Mouse (Mus musculus): ENCODE measurements around the gene Pard6a. TPM values are rescaled to one million over a fixed set of nuclear protein-coding genes. Genes with fewer than 3 reads are reported as not detected.
A peak's percentile ranks its signal among the peaks of the same experiment; 100 is the strongest.

Gene Pard6a
- polyA plus RNA-seq, 1 experiment from 2014 or later = 18.0 TPM

DNA sequence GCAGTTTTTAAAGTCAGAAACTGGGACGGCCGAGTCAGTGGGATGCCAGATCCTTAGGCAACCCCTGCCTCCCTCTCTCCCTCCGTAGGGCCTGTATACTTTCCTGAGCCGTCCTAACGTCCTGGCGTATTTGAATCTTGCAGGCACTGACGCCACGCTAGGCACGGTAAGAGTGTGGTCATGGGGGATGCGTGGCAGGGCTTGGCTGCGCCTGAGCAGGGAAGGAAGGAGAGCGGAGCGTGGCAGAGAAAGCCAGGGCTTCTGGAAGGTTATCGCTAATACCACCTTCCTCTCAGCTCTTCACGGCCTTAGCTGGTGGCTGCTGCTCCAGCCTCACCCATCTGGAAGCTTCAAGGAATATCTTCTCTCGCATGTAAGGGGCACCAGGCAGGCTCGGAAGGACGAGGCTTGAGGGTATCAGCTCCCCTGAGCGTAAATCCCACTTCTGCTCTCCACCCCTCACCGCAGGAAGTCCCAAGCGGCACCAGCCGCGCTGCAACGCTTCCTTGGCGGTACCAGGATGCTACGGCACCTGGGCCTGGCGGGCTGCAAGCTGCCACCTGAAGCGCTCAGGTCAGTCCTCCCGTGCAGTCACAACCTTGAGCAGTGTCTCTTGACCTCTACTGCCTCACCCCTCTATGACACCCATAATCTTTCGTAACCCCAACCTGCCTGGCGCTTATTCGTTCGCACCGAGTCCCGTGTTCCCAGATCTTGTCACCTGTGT, 11.5 kb upstream of the Pard6a start:
- Histone ChIP-seq H3K9ac (replicated peaks; ENCODE audit: low read length) (no peak overlapping the region), H3K4me2 (replicated peaks; ENCODE audit: low read depth, low read length) (no peak overlapping the region), H3K9me3 (ENCODE audit: low read length) (no peaks in the 10 kb centered on the region), H3K4me1 (ENCODE audit: insufficient read depth, low read length) (peaks cover 19% of the 10 kb centered on the region), H3K36me3 (ENCODE audit: insufficient read depth, low read length) (peaks cover 5% of the 10 kb centered on the region; the same call in 1 of the 2 replicates), H3K27ac (ENCODE audit: low read length) (no peak overlapping the region), H3K27me3 (ENCODE audit: insufficient read depth, low read length) (no peaks in the 10 kb centered on the region), H3K4me3 (ENCODE audit: low read length) (no peak overlapping the region)
- no peak for ATAC-seq (ENCODE audit: low FRiP score, low TSS enrichment)
- WGBS = 62% methylated on average over 35 of the region's 35 CpGs

DNA sequence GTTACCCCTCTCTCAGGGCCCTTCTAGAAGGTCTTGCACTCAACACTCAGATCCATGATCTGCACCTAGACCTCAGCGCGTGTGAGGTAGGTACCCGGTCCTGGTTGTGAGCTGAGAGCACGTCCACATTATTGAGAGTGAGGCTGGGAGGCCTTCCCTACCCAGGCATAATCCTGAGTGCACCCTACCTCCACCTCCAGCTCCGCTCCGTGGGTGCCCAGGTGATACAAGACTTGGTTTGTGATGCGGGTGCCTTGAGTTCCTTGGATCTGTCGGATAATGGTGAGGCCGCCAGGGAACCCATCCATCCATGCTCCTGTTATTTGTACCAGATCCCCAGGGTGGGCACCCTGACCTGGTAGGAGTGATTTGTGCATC, 11.0 kb upstream of the Pard6a start:
- Histone ChIP-seq H3K9ac (replicated peaks; ENCODE audit: low read length) (no peak overlapping the region), H3K4me1 (ENCODE audit: insufficient read depth, low read length) (peaks cover 21% of the 10 kb centered on the region), H3K27ac (ENCODE audit: low read length) (no peak overlapping the region), H3K4me2 (replicated peaks; ENCODE audit: low read depth, low read length) (no peak overlapping the region), H3K36me3 (ENCODE audit: insufficient read depth, low read length) (peaks cover 4% of the 10 kb centered on the region; the same call in 1 of the 2 replicates), H3K27me3 (ENCODE audit: insufficient read depth, low read length) (no peaks in the 10 kb centered on the region), H3K9me3 (ENCODE audit: low read length) (no peaks in the 10 kb centered on the region), H3K4me3 (ENCODE audit: low read length) (no peak overlapping the region)
- WGBS = 93% methylated on average over 9 of the region's 9 CpGs
- no peak for ATAC-seq (ENCODE audit: low FRiP score, low TSS enrichment)

DNA sequence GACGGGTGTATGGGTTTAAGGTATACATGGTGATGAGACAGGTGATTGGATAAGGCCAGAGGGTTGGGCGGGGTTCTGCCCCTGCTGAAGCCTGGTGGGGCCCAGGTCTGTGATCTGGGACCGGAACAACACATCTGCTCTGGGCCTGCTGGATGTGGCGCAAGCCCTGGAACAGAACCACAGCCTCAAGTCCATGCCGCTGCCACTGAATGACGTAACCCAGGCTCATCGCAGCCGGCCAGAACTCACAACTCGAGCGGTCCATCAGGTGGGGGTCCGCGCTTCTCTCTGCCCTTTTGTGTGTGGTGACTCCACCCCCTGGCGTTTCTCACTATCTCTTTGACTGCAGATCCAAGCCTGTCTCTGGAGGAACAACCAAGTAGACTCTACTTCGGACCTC, 10.0 kb upstream of the Pard6a start:
- Histone ChIP-seq H3K27ac (ENCODE audit: low read length) (no peak overlapping the region), H3K4me3 (ENCODE audit: low read length) (no peak overlapping the region), H3K9ac (replicated peaks; ENCODE audit: low read length) (no peak overlapping the region), H3K4me2 (replicated peaks; ENCODE audit: low read depth, low read length) (no peak overlapping the region), H3K9me3 (ENCODE audit: low read length) (no peaks in the 10 kb centered on the region), H3K27me3 (ENCODE audit: insufficient read depth, low read length) (no peaks in the 10 kb centered on the region), H3K4me1 (ENCODE audit: insufficient read depth, low read length) (peaks cover 12% of the 10 kb centered on the region), H3K36me3 (ENCODE audit: insufficient read depth, low read length) (peaks cover 4% of the 10 kb centered on the region; the same call in 1 of the 2 replicates)
- ATAC-seq (ENCODE audit: low FRiP score, low TSS enrichment) = no peak
- WGBS = 85% methylated on average over 14 of the region's 14 CpGs

DNA sequence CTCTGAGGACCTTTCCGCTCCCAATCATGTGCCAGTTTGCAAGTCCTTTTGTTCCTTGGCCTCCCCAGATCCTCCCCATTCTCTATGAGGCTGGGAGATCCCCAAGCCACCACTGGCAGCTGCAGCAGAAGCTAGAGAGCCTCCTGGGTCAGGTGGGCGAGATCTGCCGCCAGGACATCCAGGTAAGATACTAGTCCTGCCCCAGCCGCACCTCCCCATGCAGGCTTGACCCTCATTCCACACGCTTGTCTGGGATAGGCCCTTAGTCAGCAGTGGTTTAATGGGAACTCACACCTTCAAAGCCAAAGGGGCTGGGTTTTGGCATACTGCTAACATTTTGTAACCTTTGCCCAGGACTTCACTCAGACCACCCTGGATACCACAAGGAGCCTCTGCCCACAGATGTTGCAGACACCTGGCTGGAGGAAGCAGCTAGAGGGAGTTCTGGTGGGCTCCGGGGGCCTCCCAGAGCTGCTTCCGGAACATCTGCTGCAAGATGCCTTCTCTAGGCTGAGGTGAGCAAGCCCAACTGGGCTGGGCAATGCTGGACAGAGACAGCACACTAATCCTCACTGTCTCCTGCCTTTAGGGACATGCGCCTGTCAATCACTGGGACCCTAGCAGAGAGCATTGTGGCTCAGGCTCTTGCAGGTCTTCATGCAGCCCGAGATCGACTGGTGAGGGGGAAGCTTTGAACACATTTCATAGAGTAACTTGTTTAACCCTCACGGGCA, 8.3 kb upstream of the Pard6a start:
- H3K9me3 ChIP-seq (ENCODE audit: low read length) = no peaks in the 10 kb centered on the region
- H3K4me1 ChIP-seq (ENCODE audit: insufficient read depth, low read length) = peaks cover 11% of the 10 kb centered on the region
- H3K36me3 ChIP-seq (ENCODE audit: insufficient read depth, low read length) = peaks cover 13% of the 10 kb centered on the region
- ATAC-seq (ENCODE audit: low FRiP score, low TSS enrichment) = no peak
- WGBS = 95% methylated on average over 11 of the region's 11 CpGs
- H3K27ac ChIP-seq (ENCODE audit: low read length) = no peak overlapping the region
- H3K4me3 ChIP-seq (ENCODE audit: low read length) = no peak overlapping the region
- no peak overlapping the region for H3K9ac ChIP-seq (replicated peaks; ENCODE audit: low read length)
- H3K4me2 ChIP-seq (replicated peaks; ENCODE audit: low read depth, low read length) = no peak overlapping the region
- H3K27me3 ChIP-seq (ENCODE audit: insufficient read depth, low read length) = no peaks in the 10 kb centered on the region

DNA sequence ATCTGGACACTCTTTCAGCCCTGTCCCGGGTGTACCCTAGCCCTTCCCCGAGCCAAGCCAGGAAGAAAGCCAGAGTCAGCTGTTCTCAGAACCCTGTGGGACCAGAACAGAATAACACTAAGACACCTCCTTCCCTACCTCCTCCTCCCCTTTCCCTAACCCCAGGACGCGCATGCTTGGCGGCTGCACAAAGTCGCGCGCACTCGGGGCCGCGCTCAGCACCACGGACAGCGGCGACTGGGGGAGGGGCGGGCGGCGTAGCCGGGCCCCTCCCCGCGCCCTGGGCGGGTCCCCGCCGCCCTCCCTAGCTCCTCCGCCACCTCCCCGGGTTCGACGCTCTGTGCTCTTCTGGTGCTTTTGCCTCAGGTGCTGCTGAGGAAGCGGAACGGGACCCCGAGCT, 7.3 kb upstream of the Pard6a start:
- Histone ChIP-seq H3K9me3 (ENCODE audit: low read length) (no peaks in the 10 kb centered on the region), H3K9ac (replicated peaks; ENCODE audit: low read length) (peak overlapping the region; percentile 58; the same call in 1 of the 2 replicates), H3K4me1 (ENCODE audit: insufficient read depth, low read length) (peaks cover 11% of the 10 kb centered on the region), H3K4me3 (ENCODE audit: low read length) (peak overlapping the region; percentile 50), H3K36me3 (ENCODE audit: insufficient read depth, low read length) (peaks cover 24% of the 10 kb centered on the region), H3K27ac (ENCODE audit: low read length) (no peak overlapping the region), H3K4me2 (replicated peaks; ENCODE audit: low read depth, low read length) (peak overlapping the region; percentile 99), H3K27me3 (ENCODE audit: insufficient read depth, low read length) (no peaks in the 10 kb centered on the region)
- WGBS = 3% methylated on average over 25 of the region's 30 CpGs
- ATAC-seq (ENCODE audit: low FRiP score, low TSS enrichment) = peak; percentile 67

DNA sequence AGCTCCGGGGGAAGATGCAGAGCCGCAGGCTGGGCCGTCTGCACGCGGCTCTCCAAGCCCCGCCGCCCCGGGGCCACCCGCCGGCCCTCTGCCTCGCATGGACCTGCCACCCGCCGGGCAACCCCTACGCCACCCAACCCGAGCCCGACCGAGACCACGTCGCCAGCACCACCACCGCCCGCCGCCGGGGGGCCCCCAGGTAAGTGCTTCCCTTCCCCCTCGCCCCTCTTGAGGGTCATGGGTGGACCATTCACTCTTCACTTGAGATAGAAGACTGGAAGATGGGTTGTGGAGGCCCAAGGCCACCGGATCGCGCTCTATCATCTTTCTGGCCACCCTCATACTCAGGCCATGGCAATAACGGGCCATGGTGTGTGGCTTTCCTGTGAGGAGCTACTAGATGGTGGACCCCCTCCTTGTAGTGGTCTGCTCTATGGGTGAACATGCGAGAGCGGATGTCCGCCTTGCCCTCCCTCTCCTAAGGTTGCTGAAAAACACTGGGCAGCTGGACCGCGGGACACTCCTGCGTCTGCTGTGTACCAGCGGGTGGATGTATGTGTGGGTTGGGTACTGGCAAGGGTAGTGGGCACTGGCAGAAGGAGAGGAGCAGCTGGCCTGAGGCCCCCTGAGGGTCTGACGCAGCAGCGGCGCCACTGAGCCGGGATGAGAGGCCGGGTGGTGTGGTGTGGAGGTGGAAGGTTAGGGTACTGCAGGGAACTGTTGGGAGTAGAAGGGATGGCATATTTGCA, 6.7 kb upstream of the Pard6a start:
- H3K4me2 ChIP-seq (replicated peaks; ENCODE audit: low read depth, low read length) = peak overlapping the region; percentile 99
- peak overlapping the region; percentile 58; the same call in 1 of the 2 replicates for H3K9ac ChIP-seq (replicated peaks; ENCODE audit: low read length)
- H3K4me3 ChIP-seq (ENCODE audit: low read length) = peak overlapping the region; percentile 50
- H3K4me1 ChIP-seq (ENCODE audit: insufficient read depth, low read length) = peaks cover 11% of the 10 kb centered on the region
- H3K9me3 ChIP-seq (ENCODE audit: low read length) = no peaks in the 10 kb centered on the region
- H3K27ac ChIP-seq (ENCODE audit: low read length) = no peak overlapping the region
- peak; percentile 14 for ATAC-seq (ENCODE audit: low FRiP score, low TSS enrichment)
- 9% methylated on average over 35 of the region's 40 CpGs for WGBS
- no peaks in the 10 kb centered on the region for H3K27me3 ChIP-seq (ENCODE audit: insufficient read depth, low read length)
- H3K36me3 ChIP-seq (ENCODE audit: insufficient read depth, low read length) = peaks cover 26% of the 10 kb centered on the region

DNA sequence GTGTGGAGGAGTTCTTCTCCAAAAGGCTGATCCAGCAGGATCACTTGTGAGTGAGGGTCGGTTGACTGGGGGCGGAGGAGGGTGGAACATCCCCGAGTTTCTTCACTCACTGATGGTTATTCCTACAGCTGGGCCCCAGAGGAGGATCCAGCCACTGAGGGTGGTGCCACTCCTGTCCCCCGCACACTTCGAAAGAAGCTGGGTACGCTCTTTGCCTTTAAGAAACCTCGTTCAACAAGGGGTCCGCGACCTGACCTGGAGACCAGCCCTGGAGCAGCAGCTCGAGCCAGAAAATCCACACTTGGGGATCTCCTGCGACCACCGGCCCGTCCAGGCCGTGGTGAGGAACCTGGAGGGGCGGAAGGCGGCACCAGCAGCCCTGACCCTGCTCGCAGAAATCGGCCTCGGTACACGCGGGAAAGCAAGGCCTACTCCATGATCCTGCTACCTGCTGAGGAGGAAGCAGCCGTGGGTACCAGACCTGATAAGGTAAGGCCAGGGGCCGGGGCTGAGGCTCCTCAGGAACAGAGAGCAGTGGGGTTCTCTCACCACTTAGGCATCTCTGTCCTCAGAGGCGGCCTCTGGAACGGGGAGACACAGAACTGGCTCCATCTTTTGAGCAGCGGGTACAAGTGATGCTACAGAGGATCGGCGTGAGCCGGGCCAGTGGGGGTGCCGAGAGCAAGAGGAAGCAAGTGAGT, 5.7 kb upstream of the Pard6a start:
- H3K4me1 ChIP-seq (ENCODE audit: insufficient read depth, low read length) = peaks cover 18% of the 10 kb centered on the region
- 80% methylated on average over 30 of the region's 30 CpGs for WGBS
- H3K4me2 ChIP-seq (replicated peaks; ENCODE audit: low read depth, low read length) = no peak overlapping the region
- peaks cover 26% of the 10 kb centered on the region for H3K36me3 ChIP-seq (ENCODE audit: insufficient read depth, low read length)
- no peak for ATAC-seq (ENCODE audit: low FRiP score, low TSS enrichment)
- H3K27ac ChIP-seq (ENCODE audit: low read length) = no peak overlapping the region
- no peaks in the 10 kb centered on the region for H3K9me3 ChIP-seq (ENCODE audit: low read length)
- H3K27me3 ChIP-seq (ENCODE audit: insufficient read depth, low read length) = no peaks in the 10 kb centered on the region
- no peak overlapping the region for H3K9ac ChIP-seq (replicated peaks; ENCODE audit: low read length)
- no peak overlapping the region for H3K4me3 ChIP-seq (ENCODE audit: low read length)

DNA sequence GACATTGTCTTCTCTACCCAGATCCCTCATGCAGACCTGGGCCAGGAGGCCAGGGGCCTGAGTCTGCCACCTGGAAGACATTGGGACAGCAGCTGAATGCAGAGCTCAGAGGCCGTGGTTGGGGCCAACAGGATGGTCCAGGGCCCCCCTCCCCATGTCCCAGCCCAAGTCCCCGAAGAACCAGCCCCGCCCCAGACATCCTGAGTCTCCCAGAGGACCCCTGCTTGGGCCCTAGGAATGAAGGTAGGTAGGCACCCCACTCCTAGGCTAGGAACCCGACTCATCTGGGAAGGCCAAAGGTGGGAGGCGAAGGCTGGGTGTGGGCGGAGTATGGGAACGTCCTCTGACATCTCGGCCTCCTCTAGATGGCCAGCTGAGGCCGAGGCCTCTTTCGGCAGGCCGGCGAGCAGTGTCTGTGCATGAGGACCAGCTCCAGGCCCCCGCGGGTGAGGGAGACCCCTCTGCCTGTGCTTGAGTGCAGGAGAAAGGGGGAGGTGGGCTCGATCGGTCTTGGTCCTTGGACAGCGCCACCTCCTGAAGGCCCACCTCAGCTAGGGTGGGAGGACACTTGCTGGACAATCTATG, 3.7 kb upstream of the Pard6a start:
- H3K9ac ChIP-seq (replicated peaks; ENCODE audit: low read length) = no peak overlapping the region
- peaks cover 28% of the 10 kb centered on the region for H3K4me1 ChIP-seq (ENCODE audit: insufficient read depth, low read length)
- no peak overlapping the region for H3K27ac ChIP-seq (ENCODE audit: low read length)
- no peaks in the 10 kb centered on the region for H3K9me3 ChIP-seq (ENCODE audit: low read length)
- H3K4me3 ChIP-seq (ENCODE audit: low read length) = no peak overlapping the region
- no peak overlapping the region for H3K4me2 ChIP-seq (replicated peaks; ENCODE audit: low read depth, low read length)
- H3K36me3 ChIP-seq (ENCODE audit: insufficient read depth, low read length) = peaks cover 26% of the 10 kb centered on the region
- WGBS = 90% methylated on average over 17 of the region's 17 CpGs
- no peak for ATAC-seq (ENCODE audit: low FRiP score, low TSS enrichment)
- no peaks in the 10 kb centered on the region for H3K27me3 ChIP-seq (ENCODE audit: insufficient read depth, low read length)

DNA sequence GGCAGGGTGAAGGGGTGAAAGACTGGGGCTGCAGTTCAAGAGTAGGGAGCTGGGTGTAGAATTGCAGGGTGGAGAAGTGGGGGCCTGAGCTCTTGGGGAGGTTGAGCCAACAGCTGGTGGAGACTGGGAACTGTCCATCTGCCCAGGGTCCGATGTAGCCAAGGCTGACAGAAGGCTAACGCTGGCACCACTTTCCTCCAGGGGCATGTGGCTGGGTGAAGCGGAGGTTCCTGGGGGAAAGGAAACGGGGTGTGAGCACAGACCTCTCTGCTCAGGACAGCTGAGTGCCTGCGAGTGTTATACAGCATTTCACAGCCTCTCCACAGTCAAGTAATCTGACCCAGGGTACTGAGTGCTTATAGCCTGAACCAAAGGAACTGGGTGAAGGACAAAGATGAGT, 2.2 kb upstream of the Pard6a start:
- Histone ChIP-seq H3K36me3 (ENCODE audit: insufficient read depth, low read length) (peaks cover 33% of the 10 kb centered on the region), H3K27me3 (ENCODE audit: insufficient read depth, low read length) (no peaks in the 10 kb centered on the region), H3K4me2 (replicated peaks; ENCODE audit: low read depth, low read length) (no peak overlapping the region), H3K4me3 (ENCODE audit: low read length) (no peak overlapping the region), H3K9ac (replicated peaks; ENCODE audit: low read length) (no peak overlapping the region), H3K27ac (ENCODE audit: low read length) (no peak overlapping the region), H3K9me3 (ENCODE audit: low read length) (no peaks in the 10 kb centered on the region), H3K4me1 (ENCODE audit: insufficient read depth, low read length) (peaks cover 28% of the 10 kb centered on the region)
- WGBS = 92% methylated on average over 5 of the region's 5 CpGs
- ATAC-seq (ENCODE audit: low FRiP score, low TSS enrichment) = no peak

Measured in kidney, embryonic 16.5 days (tissue).